Mouse (Mus musculus): ENCODE measurements around the gene Zfyve1.
"Not testable (repeated sequence)": the region's sequence is repeated elsewhere in the genome, so short reads cannot be mapped to it uniquely, and the experiment has no call there.

The Zfyve1 gene

GRCm38 (mm10) chr12:83597025-83597501, at the start of gene Zfyve1:
Gene Zfyve1 (minus strand): TSS chr12:83597222.
- DNase-seq (ENCODE audit: extremely low read depth, low read depth) = peak; percentile 97

DNA sequence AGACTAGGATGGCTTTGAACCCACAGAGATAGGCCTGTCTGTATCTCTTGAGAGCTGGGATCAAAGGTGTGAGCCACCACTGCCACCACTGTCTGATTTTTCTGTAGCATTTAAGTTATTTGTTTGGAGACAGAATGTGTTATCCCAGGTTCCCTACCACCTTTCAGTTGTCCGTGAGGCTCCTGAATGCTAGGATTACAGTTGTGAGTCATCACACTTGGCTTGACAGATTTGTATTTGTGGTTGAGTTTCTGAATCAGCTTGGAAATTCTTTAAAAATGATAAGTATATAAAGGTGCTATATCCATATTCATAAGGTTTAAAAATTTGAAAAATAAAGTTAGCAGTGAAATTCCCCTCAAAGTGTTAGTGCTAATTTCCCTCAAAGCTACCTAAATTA, 46.1 kb upstream of the Zfyve1 start:
- DNase-seq (ENCODE audit: extremely low read depth, low read depth) = no peak

- no peak for DNase-seq (ENCODE audit: extremely low read depth, low read depth)
Observed at GRCm38 (mm10) chr12:83641233-83641632, 44.2 kb upstream of the Zfyve1 start.

- DNase-seq (ENCODE audit: extremely low read depth, low read depth) = peak; percentile 8
Observed at GRCm38 (mm10) chr12:83633807-83634206, 36.8 kb upstream of the Zfyve1 start.

- DNase-seq (ENCODE audit: extremely low read depth, low read depth) = peak; percentile 14
Observed at GRCm38 (mm10) chr12:83632680-83633025, 35.6 kb upstream of the Zfyve1 start.

- peak; percentile 99 for DNase-seq (ENCODE audit: extremely low read depth, low read depth)
Observed at GRCm38 (mm10) chr12:83631743-83632679, 35.0 kb upstream of the Zfyve1 start.

DNA sequence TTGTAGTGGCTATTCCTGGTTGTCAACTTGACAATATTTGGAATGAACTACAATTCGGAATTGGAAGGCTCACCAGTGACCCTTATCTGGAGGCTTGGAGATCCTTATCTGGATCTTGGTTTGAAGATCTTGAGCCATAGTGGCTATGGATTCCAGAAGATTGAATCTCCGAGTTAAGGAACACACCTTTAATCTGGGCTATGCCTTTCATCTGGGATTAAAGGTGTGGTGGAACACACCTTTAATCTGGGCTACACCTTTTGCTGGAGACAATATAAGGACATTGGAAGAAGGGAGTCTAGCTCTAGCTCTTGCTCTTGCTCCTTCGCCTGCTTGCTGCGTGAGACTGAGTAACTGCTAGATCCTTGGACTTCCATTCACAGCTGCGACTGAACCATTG, 33.9 kb upstream of the Zfyve1 start, which contains the start of gene Rbm25:
Gene Rbm25, plus strand, starts transcription at position 301 of the 400 bp plus-strand sequence.
- DNase-seq (ENCODE audit: extremely low read depth, low read depth) = not testable (repeated sequence)

DNA sequence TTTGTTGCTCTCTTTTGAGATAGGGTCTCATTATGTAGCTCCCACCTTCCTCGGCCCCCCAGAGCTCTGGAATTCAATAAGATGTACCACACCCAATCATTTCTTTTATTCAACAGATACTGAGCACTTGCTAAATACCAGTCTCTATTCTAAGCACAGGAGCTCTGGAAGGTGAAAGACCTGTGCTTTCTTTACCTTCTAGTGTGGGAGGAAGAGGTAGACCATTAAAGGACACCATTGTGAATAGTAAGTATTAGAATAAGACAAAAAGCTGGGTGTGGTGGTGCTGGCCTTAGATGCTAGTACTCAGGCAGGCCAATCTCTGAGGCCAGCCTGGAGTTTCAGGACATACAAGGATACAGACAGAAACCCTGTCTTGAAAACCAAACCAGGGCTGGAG, 27.3 kb upstream of the Zfyve1 start:
- DNase-seq (ENCODE audit: extremely low read depth, low read depth) = no peak

DNA sequence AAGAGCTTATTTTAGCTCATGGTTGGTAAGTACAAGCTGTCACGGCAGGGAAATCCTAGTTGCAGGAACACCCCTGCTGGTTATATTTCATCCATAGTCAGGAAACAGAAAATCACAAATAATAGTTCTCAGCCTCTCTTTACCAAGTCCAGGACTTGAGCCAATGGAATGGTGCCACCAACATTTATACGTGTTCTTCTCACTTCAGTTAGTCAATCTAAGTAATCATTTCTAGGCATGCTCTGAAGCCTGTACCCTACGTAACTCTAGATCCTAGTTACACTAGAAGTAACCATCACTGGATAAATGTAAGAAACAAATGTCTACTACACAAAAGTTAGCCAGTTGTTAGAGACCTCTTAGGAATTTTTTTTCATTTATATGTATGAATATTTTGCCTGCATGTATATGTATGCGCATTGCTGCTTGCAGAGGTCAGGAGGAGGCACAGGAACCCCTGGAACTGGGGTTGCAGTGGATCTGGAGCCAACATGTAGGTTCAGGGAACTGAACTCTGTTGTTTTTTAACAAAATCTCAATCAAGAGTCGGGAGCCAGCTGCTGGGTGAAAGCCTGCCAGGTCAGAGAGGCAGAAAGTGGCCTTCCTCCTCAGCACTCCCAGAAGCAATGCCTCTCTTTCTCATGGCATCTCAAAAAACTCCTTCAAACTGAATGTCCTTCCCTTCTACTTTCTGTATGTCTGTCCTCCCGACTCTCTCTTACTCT, 25.2 kb upstream of the Zfyve1 start:
- DNase-seq (ENCODE audit: extremely low read depth, low read depth) = no peak

GRCm38 (mm10) chr12:83620694-83621093, 23.7 kb upstream of the Zfyve1 start:
- DNase-seq (ENCODE audit: extremely low read depth, low read depth) = not testable (repeated sequence)

GRCm38 (mm10) chr12:83618981-83619380, 22.0 kb upstream of the Zfyve1 start:
- DNase-seq (ENCODE audit: extremely low read depth, low read depth) = no peak

- no peak for DNase-seq (ENCODE audit: extremely low read depth, low read depth)
Observed at GRCm38 (mm10) chr12:83617261-83617660, 20.2 kb upstream of the Zfyve1 start.

GRCm38 (mm10) chr12:83606411-83606810, 9.4 kb upstream of the Zfyve1 start:
- not testable (repeated sequence) for DNase-seq (ENCODE audit: extremely low read depth, low read depth)

- no peak for DNase-seq (ENCODE audit: extremely low read depth, low read depth)
Observed at GRCm38 (mm10) chr12:83602285-83602684, 5.3 kb upstream of the Zfyve1 start.

- DNase-seq (ENCODE audit: extremely low read depth, low read depth) = no peak
Observed at GRCm38 (mm10) chr12:83597881-83598280, 859 bp upstream of the Zfyve1 start.

GRCm38 (mm10) chr12:83596191-83596954, 649 bp downstream of the Zfyve1 start:
- no peak for DNase-seq (ENCODE audit: extremely low read depth, low read depth)

DNA sequence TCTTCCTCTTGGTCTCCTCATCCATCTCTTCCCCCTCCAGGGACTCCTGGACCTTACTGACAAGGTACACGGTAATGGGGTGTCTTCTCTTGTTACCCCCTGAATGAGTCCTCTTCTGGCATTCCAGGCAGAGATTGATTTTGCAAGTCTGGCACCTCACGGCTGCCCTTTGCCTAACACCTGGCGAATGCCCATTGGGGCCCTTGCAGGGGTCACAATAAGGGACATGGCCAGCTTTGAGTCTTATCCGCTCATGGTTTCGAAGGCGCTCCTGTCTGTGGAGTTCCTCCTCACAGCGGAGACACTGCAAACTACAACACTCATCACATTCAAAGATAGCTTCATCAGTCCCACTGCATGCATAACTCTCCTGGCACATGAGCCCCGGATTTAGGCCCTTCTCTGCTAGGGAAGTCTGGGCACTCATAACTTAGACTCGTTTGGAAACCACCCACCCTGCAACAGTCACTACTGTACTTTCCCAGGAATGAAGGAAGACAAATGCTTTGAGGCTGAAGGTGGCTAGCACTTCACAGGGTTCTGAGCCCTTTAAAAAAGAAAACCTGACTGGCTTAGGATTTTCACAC, 2.5 kb downstream of the Zfyve1 start:
- DNase-seq (ENCODE audit: extremely low read depth, low read depth) = no peak

- DNase-seq (ENCODE audit: extremely low read depth, low read depth) = no peak
Observed at GRCm38 (mm10) chr12:83591754-83592501, 5.1 kb downstream of the Zfyve1 start.

GRCm38 (mm10) chr12:83586628-83587027, 10.4 kb downstream of the Zfyve1 start:
- DNase-seq (ENCODE audit: extremely low read depth, low read depth) = no peak

DNA sequence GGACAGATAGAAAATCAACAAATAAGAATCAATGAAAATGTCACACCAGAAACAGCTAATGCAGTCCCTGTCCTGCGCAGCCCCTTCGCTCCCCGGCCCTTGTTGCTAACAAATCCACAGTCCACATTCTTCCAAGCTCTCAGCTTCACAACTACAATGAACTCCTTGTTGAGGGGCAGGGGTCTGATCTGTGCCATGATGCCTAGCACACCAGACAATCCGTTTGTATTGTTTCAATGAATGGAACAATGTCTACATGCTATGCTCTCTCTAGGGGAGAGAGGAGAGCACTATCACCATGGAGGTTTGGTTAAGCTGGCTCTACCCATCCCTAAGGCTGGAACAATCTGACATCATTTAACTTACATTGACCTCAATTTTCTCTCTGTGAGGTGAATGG, 14.3 kb downstream of the Zfyve1 start:
- DNase-seq (ENCODE audit: extremely low read depth, low read depth) = no peak

All from MEL-GATA-1-ER (cell line).